Mouse (Mus musculus): ENCODE data around the gene Tefm.
A peak's percentile ranks its signal among the peaks of the same experiment; 100 is the strongest.

The Tefm gene

DNA sequence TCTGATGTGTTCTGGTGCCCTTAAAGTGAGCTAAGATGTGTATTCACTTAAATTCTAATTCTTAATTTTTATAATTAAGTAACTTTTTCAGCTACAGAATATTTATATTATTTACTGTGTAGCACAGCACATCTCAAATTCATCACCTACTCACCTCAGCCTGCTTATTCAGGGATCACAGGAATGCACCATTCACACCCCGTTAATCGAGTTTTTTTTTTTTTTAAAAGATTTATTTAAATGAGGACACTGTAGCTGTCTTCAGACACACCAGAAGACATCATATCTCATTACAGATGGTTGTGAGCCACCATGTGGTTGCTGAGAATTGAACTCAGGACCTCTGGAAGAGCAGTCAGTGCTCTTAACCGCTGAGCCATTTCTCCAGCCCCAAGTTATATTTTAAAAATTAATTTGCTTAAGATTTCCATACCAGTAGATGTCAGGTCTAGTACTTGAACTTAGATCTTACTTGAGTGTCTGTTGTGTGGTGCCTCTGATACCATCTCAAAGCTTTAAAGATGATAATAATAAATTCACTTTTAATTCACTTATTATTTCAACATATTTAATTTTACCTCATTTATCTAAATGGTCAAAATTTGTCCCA is 51.3 kb downstream of the Tefm start:
- no peak for DNase-seq (ENCODE audit: low spot score)

DNA sequence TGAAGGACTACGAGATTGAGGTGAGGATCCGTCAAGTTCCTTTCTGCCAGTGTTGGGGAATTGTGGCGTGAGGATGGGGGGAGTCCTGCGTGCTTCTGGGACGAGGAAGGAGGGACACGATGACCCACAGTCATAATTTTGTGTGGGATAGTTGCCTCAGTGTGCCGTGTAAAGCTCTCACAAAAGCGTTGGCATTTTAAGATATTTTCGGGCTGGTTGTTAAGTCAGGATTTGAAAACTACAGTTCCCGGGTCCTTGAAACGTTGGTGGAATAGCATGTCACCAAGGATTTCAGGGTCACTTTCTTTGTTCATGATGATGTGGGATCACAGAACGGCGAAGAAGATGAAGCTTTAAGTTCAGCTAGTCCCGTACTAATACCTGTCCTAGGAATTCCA is 52.2 kb downstream of the Tefm start:
- DNase-seq (ENCODE audit: low spot score) = no peak

DNA sequence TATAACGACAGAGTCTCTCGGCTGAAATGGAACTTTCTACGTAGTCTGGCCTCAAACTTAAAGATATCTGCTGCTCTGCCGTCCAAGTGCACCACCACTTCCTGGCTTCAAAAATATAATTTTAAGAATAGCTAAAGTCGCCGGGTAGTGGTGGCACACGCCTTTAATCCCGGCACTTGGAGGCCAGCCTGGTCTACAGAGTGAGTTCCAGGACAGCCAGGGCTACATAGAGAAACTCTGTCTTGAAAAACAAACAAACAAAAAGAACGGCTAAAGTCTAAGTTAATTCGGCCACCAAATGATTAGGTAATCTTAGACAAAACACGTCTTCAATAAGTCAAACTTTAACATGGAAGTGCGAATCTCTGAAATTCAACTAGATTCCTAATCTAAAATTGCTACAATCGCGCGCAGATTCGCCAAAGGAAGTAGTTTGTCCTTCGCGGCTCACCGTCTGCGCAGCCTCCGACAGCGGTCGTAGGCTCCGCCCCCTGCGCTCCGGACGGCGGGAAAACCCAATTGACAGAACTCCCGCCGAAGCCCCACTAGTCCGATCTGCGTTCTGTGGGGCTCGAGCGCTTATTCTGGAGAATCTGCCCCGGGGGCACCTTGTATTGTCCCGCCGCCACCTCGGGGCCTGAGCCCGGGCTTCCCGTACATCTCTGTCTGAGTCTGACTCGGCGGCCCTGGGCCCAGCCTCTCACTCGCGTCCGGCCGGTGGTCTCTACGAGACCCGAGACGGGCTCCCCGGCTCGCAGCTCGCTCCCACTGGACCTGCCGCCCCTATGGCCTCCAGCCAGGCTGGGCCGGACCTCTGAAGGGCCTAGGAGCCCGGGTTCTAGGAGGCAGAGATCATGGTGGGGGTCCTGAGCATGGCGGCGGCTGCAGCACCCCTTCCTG is 52.8 kb downstream of the Tefm start, which contains the start of gene Atad5:
Gene Atad5, plus strand, starts transcription at position 484 of the 900 bp plus-strand sequence.
- peak; percentile 85 for DNase-seq (ENCODE audit: low spot score)

DNA sequence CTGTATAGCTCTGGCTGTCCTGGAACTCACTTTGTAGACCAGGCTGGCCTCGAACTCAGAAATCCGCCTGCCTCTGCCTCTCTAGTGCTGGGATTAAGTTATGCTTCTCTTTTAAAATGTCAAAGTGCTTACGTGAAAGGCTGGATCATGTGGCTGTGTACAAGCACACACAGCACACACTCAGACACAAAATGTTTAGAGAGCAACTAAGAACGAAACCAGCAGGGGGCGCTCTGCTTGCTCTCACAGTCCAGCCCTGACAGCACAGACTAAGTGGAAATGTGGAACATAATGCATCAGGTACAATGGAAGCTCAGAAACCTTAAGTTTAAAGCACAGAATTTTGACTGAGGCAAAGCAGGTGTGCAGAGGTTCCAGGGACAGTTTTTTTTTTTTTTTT is 55.1 kb downstream of the Tefm start:
- DNase-seq (ENCODE audit: low spot score) = peak; percentile 60
